Mouse (Mus musculus): ENCODE results near the gene Morc2a. TPM values are rescaled to one million over a fixed set of nuclear protein-coding genes. Genes with fewer than 3 reads are reported as not detected.
"Not testable (repeated sequence)": the region's sequence is repeated elsewhere in the genome, so short reads cannot be mapped to it uniquely, and the experiment has no call there.

Morc2a gene
- polyA plus RNA-seq, 1 experiment, result 7.5 TPM

DNA sequence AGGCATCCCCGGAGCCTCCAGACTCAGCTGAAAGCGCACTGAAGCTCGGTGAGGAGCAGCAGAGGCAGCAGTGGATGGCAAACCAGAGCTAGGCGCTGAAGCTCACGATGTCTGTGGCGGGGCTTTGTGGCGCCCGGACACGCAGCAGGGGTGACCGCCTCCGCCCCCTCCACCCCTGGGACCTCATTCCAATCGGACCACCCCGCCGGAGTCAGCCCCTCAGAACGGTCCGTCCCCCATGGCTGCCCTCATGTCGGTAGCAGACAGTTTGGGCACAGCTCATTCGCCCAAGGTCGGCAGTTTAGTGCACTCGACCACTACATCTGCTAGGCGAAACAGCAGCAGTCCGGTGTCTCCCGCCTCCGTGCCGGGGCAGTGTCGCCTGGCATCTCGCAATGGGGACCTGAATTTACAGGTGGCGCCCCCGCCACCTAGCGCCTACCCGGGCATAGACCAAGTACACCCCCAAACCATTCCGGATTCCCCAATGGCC lies 19.9 kb upstream of the Morc2a start:
- Histone ChIP-seq H3K4me1 (ENCODE audit: control insufficient read depth, insufficient read depth, insufficient read length) (no peaks in the 10 kb centered on the region; the same call in 1 of the 2 replicates), H3K36me3 (ENCODE audit: control insufficient read depth, insufficient read depth, low read length) (no peaks in the 10 kb centered on the region), H3K4me3 (ENCODE audit: extremely low read depth, insufficient read depth, insufficient read length) (no peak overlapping the region), H3K27me3 (ENCODE audit: control insufficient read depth, insufficient read depth, low read length) (0 out of 2 replicates have a peak, but pooled peaks cover 6% of the 10 kb centered on the region), H3K27ac (ENCODE audit: insufficient read depth, low read length) (no peak overlapping the region)
- WGBS, result 12% methylated on average over 32 of the region's 32 CpGs
- TF ChIP-seq POLR2A (IDR thresholded peaks at IDR 0.05; ENCODE audit: low read depth, low read length) (no peak), CTCF (IDR thresholded peaks at IDR 0.05; ENCODE audit: extremely low read depth, insufficient read depth, insufficient read length, insufficient replicate concordance) (no peak)
- no peak for DNase-seq (ENCODE audit: low read depth in 1 of 2, low spot score in 2 of 2)

DNA sequence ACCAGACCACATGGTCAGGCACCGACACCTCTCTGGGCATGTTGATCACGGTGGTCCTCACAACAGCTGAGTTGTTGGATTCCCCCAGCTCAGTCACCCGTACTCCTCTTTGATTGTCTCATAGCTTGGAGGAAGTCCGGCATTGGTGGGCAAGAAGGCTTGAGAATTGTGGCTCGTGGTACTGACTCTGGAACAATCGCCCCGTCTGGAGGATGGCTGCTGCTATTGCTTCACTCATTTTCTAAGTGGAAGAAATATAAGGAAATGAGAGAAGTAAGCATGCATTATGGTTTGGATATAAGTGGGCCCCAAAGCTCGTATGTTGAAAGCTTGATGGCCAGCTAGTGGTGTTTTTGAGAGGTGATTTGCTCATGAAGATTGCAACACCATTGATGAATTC lies 15.7 kb upstream of the Morc2a start:
- H3K4me3 ChIP-seq (ENCODE audit: extremely low read depth, insufficient read depth, insufficient read length); H3K27ac ChIP-seq (ENCODE audit: insufficient read depth, low read length); DNase-seq (ENCODE audit: low read depth in 1 of 2, low spot score in 2 of 2); H3K36me3 ChIP-seq (ENCODE audit: control insufficient read depth, insufficient read depth, low read length); H3K27me3 ChIP-seq (ENCODE audit: control insufficient read depth, insufficient read depth, low read length); H3K4me1 ChIP-seq (ENCODE audit: control insufficient read depth, insufficient read depth, insufficient read length): not testable (repeated sequence)
- 86% methylated on average over 8 of the region's 8 CpGs for WGBS

DNA sequence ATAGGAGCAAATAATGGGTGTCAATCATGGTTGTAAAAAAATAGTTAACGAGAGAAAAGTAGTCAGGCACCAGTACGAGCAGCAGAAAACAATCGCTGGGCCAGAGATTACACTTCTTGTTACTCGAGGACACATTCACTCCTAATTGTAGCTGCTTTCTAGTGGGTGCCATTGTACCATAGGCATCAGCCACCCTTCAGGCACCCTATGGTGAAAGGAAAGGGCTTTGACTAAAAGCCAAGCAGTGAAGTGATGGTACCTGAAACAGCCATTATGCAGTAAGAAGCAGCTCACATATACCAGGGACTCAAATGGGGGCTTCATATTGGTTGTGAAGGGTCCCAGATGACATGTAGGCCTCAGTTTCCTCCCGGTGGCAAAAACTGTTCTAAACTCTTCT lies 1.3 kb upstream of the Morc2a start:
- Histone ChIP-seq H3K27me3 (ENCODE audit: control insufficient read depth, insufficient read depth, low read length) (no peaks in the 10 kb centered on the region), H3K4me3 (ENCODE audit: extremely low read depth, insufficient read depth, insufficient read length) (peak overlapping the region; percentile 97), H3K36me3 (ENCODE audit: control insufficient read depth, insufficient read depth, low read length) (peaks cover 18% of the 10 kb centered on the region), H3K4me1 (ENCODE audit: control insufficient read depth, insufficient read depth, insufficient read length) (peaks cover 9% of the 10 kb centered on the region), H3K27ac (ENCODE audit: insufficient read depth, low read length) (no peak overlapping the region)
- WGBS, result 86% methylated on average over 5 of the region's 5 CpGs
- no peak for TF ChIP-seq POLR2A (IDR thresholded peaks at IDR 0.05; ENCODE audit: low read depth, low read length)
- no peak for TF ChIP-seq CTCF (IDR thresholded peaks at IDR 0.05; ENCODE audit: extremely low read depth, insufficient read depth, insufficient read length, insufficient replicate concordance)
- DNase-seq (ENCODE audit: low read depth in 1 of 2, low spot score in 2 of 2), result no peak

DNA sequence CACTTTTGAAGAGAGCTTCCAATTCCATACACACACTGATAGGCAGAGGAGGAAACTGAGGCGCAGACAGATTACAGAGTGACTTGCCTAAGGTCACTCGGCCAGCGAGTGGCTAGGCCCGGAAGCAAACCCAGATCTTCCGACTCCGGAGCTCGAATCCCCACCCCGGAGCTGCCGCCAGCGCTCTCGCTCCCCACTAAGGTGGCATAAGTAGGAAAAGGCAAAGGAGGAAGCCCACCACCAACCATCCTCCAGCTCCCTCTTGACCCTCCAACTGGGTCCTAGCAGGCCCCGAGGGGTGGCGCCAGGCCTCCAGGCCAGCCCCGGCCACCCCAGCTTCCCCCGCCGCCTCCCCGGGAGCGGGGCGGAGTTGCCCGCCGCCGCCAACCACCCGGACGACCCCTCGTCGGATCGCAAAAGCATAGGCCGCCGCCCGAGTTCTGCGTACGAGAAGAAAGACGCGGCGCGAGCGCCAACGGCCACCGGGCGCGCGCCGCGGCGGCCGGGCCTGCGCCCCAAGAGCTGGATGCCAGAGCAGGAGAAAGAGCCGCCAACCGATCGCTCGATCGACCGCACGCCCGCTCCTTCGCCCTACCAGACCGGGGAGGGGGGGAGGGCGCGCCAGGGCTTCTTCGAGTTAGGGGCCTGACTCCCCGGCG lies 557 bp upstream of the Morc2a start:
- Histone ChIP-seq H3K4me3 (ENCODE audit: extremely low read depth, insufficient read depth, insufficient read length) (peak overlapping the region; percentile 97), H3K4me1 (ENCODE audit: control insufficient read depth, insufficient read depth, insufficient read length) (peaks cover 9% of the 10 kb centered on the region), H3K36me3 (ENCODE audit: control insufficient read depth, insufficient read depth, low read length) (peaks cover 15% of the 10 kb centered on the region), H3K27me3 (ENCODE audit: control insufficient read depth, insufficient read depth, low read length) (no peaks in the 10 kb centered on the region), H3K27ac (ENCODE audit: insufficient read depth, low read length) (peak overlapping the region; percentile 86)
- WGBS, result under 1% methylated on average over 62 of the region's 62 CpGs
- peak in 1 of 2 experiments; percentile 28 for DNase-seq (ENCODE audit: low read depth in 1 of 2, low spot score in 2 of 2)
- TF ChIP-seq POLR2A (IDR thresholded peaks at IDR 0.05; ENCODE audit: low read depth, low read length) (no peak), CTCF (IDR thresholded peaks at IDR 0.05; ENCODE audit: extremely low read depth, insufficient read depth, insufficient read length, insufficient replicate concordance) (no peak)

DNA sequence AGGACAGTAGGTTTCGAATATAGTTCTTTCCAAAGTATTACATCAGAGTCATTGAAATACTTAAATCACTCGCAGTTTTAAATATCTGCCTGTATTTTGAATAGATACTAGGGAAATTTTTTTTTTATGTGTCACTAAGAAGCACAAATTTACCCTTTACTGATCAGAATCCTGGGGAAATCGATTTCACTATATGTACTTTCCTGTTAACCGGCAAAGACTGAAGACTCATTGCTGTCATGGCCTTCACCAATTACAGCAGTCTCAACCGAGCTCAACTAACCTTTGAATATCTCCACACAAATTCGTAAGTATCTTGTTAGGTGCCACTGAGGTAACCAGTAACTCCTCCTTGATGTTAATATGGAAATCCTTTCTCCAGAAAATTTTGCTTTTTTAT lies 1.1 kb downstream of the Morc2a start:
- TF ChIP-seq CTCF (IDR thresholded peaks at IDR 0.05; ENCODE audit: extremely low read depth, insufficient read depth, insufficient read length, insufficient replicate concordance) (no peak), POLR2A (IDR thresholded peaks at IDR 0.05; ENCODE audit: low read depth, low read length) (no peak)
- Histone ChIP-seq H3K4me1 (ENCODE audit: control insufficient read depth, insufficient read depth, insufficient read length) (peaks cover 9% of the 10 kb centered on the region), H3K4me3 (ENCODE audit: extremely low read depth, insufficient read depth, insufficient read length) (no peak overlapping the region; the same call in 1 of the 2 replicates), H3K36me3 (ENCODE audit: control insufficient read depth, insufficient read depth, low read length) (peaks cover 8% of the 10 kb centered on the region), H3K27ac (ENCODE audit: insufficient read depth, low read length) (no peak overlapping the region), H3K27me3 (ENCODE audit: control insufficient read depth, insufficient read depth, low read length) (no peaks in the 10 kb centered on the region)
- WGBS, result 96% methylated on average over 6 of the region's 6 CpGs
- DNase-seq (ENCODE audit: low read depth in 1 of 2, low spot score in 2 of 2), result no peak

DNA sequence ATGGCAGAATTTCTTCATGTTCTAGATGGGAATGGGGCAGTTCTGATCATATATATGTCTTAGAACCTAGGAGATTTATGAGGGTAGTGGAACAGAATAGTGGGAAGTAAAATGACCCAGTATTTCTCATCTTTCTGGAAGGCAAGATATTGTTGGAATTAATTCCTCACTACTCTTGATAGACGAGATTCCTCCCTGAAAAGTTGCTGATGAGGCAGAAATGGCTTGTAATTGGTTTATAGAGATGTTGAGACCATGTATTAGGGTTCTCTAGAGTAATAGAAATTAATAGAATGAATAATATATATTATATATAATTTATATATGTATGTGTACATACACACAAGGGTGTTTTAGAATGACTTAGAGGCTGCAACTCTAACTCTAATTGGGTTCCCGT lies 13.0 kb downstream of the Morc2a start:
- H3K36me3 ChIP-seq (ENCODE audit: control insufficient read depth, insufficient read depth, low read length), result peaks cover 6% of the 10 kb centered on the region; the same call in 1 of the 2 replicates
- TF ChIP-seq CTCF (IDR thresholded peaks at IDR 0.05; ENCODE audit: extremely low read depth, insufficient read depth, insufficient read length, insufficient replicate concordance) (no peak), POLR2A (IDR thresholded peaks at IDR 0.05; ENCODE audit: low read depth, low read length) (no peak)
- no peaks in the 10 kb centered on the region for H3K4me1 ChIP-seq (ENCODE audit: control insufficient read depth, insufficient read depth, insufficient read length)
- H3K27ac ChIP-seq (ENCODE audit: insufficient read depth, low read length), result no peak overlapping the region
- H3K4me3 ChIP-seq (ENCODE audit: extremely low read depth, insufficient read depth, insufficient read length), result no peak overlapping the region
- WGBS, result 99% methylated on average over 2 of the region's 2 CpGs
- H3K27me3 ChIP-seq (ENCODE audit: control insufficient read depth, insufficient read depth, low read length), result no peaks in the 10 kb centered on the region
- DNase-seq (ENCODE audit: low read depth in 1 of 2, low spot score in 2 of 2), result no peak

DNA sequence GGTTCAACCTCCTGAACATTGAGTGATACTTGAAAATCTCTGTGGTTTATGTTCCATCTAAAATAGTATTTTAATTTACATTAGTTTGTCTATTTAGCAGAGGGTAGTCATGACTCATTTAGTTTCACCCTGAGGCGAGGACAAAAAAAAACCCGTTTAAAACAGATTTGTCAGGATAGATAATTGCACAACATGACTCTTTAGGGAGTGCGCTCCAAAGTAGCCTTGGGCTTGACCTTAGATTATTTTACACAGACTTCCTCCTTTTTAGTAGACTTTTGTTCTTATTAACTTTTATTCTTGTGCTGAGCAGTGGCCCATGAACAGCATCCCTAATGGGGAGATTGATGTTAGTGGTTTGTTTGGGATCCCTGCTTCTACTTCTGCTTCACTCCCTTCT lies 18.5 kb downstream of the Morc2a start:
- no peak for DNase-seq (ENCODE audit: low read depth in 1 of 2, low spot score in 2 of 2)
- H3K4me1 ChIP-seq (ENCODE audit: control insufficient read depth, insufficient read depth, insufficient read length), result no peaks in the 10 kb centered on the region
- H3K27ac ChIP-seq (ENCODE audit: insufficient read depth, low read length), result no peak overlapping the region
- WGBS, result 82% methylated on average over 3 of the region's 3 CpGs
- no peaks in the 10 kb centered on the region for H3K27me3 ChIP-seq (ENCODE audit: control insufficient read depth, insufficient read depth, low read length)
- TF ChIP-seq POLR2A (IDR thresholded peaks at IDR 0.05; ENCODE audit: low read depth, low read length), result no peak
- TF ChIP-seq CTCF (IDR thresholded peaks at IDR 0.05; ENCODE audit: extremely low read depth, insufficient read depth, insufficient read length, insufficient replicate concordance), result no peak
- no peak overlapping the region for H3K4me3 ChIP-seq (ENCODE audit: extremely low read depth, insufficient read depth, insufficient read length)
- peaks cover 14% of the 10 kb centered on the region for H3K36me3 ChIP-seq (ENCODE audit: control insufficient read depth, insufficient read depth, low read length)

Data from spleen, adult 2 months (tissue).